Mouse (Mus musculus): Measurements from ENCODE around the gene Myrfl. TPM values are rescaled to one million over a fixed set of nuclear protein-coding genes. Genes with fewer than 3 reads are reported as not detected.

The Myrfl gene
- polyA plus RNA-seq, 1 experiment from 2014 or later, result 0.19 TPM

GRCm38 (mm10) chr10:116771215-116771935 is 125.3 kb downstream of the Myrfl start:
- Histone ChIP-seq H3K36me3 (no peaks in the 10 kb centered on the region), H3K27me3 (no peaks in the 10 kb centered on the region), H3K9me3 (no peaks in the 10 kb centered on the region), H3K4me2 (no peak overlapping the region), H3K4me1 (peaks cover 16% of the 10 kb centered on the region), H3K4me3 (no peak overlapping the region), H3K9ac (no peak overlapping the region), H3K27ac (no peak overlapping the region)
- WGBS, result 60% methylated on average over 21 of the region's 21 CpGs
- ATAC-seq (ENCODE audit: insufficient number of reproducible peaks, low FRiP score, low TSS enrichment, low read depth), result no peak

GRCm38 (mm10) chr10:116768642-116769041 is 128.1 kb downstream of the Myrfl start:
- H3K9me3 ChIP-seq, result no peaks in the 10 kb centered on the region
- peaks cover 16% of the 10 kb centered on the region for H3K4me1 ChIP-seq
- no peaks in the 10 kb centered on the region for H3K36me3 ChIP-seq
- no peaks in the 10 kb centered on the region for H3K27me3 ChIP-seq
- 44% methylated on average over 13 of the region's 13 CpGs for WGBS
- H3K9ac ChIP-seq, result no peak overlapping the region
- ATAC-seq (ENCODE audit: insufficient number of reproducible peaks, low FRiP score, low TSS enrichment, low read depth), result no peak
- no peak overlapping the region for H3K4me3 ChIP-seq
- no peak overlapping the region for H3K27ac ChIP-seq
- H3K4me2 ChIP-seq, result no peak overlapping the region

GRCm38 (mm10) chr10:116766525-116766924 is 130.2 kb downstream of the Myrfl start:
- Histone ChIP-seq H3K27ac (no peak overlapping the region), H3K9ac (no peak overlapping the region), H3K9me3 (no peaks in the 10 kb centered on the region), H3K36me3 (no peaks in the 10 kb centered on the region), H3K27me3 (no peaks in the 10 kb centered on the region), H3K4me3 (no peak overlapping the region), H3K4me2 (no peak overlapping the region), H3K4me1 (peaks cover 14% of the 10 kb centered on the region)
- no peak for ATAC-seq (ENCODE audit: insufficient number of reproducible peaks, low FRiP score, low TSS enrichment, low read depth)
- WGBS, result 67% methylated on average over 6 of the region's 6 CpGs

- ATAC-seq (ENCODE audit: insufficient number of reproducible peaks, low FRiP score, low TSS enrichment, low read depth), result no peak
- Histone ChIP-seq H3K9me3 (no peaks in the 10 kb centered on the region), H3K27ac (peak overlapping the region; percentile 57; the same call in 1 of the 2 replicates), H3K36me3 (no peaks in the 10 kb centered on the region), H3K4me1 (peaks cover 16% of the 10 kb centered on the region), H3K27me3 (no peaks in the 10 kb centered on the region), H3K4me2 (peak overlapping the region; percentile 26; the same call in 1 of the 2 replicates), H3K4me3 (no peak overlapping the region), H3K9ac (no peak overlapping the region)
- WGBS, result 44% methylated on average over 4 of the region's 4 CpGs
Measured at GRCm38 (mm10) chr10:116761476-116762068, 135.1 kb downstream of the Myrfl start.

GRCm38 (mm10) chr10:116760561-116760960 is 136.2 kb downstream of the Myrfl start:
- peak overlapping the region; percentile 57 for H3K27ac ChIP-seq
- H3K9me3 ChIP-seq, result no peaks in the 10 kb centered on the region
- peak; percentile 40; the same call in 1 of the 2 replicates for ATAC-seq (ENCODE audit: insufficient number of reproducible peaks, low FRiP score, low TSS enrichment, low read depth)
- no peak overlapping the region for H3K9ac ChIP-seq
- WGBS, result 29% methylated on average over 14 of the region's 14 CpGs
- H3K27me3 ChIP-seq, result no peaks in the 10 kb centered on the region
- no peaks in the 10 kb centered on the region for H3K36me3 ChIP-seq
- peaks cover 25% of the 10 kb centered on the region for H3K4me1 ChIP-seq
- peak overlapping the region; percentile 26; the same call in 1 of the 2 replicates for H3K4me2 ChIP-seq
- no peak overlapping the region for H3K4me3 ChIP-seq

GRCm38 (mm10) chr10:116759816-116760215 is 136.9 kb downstream of the Myrfl start:
- Histone ChIP-seq H3K27me3 (no peaks in the 10 kb centered on the region), H3K4me1 (peaks cover 25% of the 10 kb centered on the region), H3K27ac (no peak overlapping the region), H3K9me3 (no peaks in the 10 kb centered on the region), H3K4me2 (no peak overlapping the region), H3K9ac (no peak overlapping the region), H3K4me3 (no peak overlapping the region), H3K36me3 (no peaks in the 10 kb centered on the region)
- WGBS, result 81% methylated on average over 4 of the region's 4 CpGs
- ATAC-seq (ENCODE audit: insufficient number of reproducible peaks, low FRiP score, low TSS enrichment, low read depth), result no peak

- H3K27me3 ChIP-seq, result no peaks in the 10 kb centered on the region
- 19% methylated on average over 10 of the region's 10 CpGs for WGBS
- H3K4me1 ChIP-seq, result peaks cover 19% of the 10 kb centered on the region
- no peak overlapping the region for H3K9ac ChIP-seq
- no peak for ATAC-seq (ENCODE audit: insufficient number of reproducible peaks, low FRiP score, low TSS enrichment, low read depth)
- H3K9me3 ChIP-seq, result no peaks in the 10 kb centered on the region
- peak overlapping the region; percentile 47 for H3K27ac ChIP-seq
- H3K36me3 ChIP-seq, result no peaks in the 10 kb centered on the region
- H3K4me2 ChIP-seq, result no peak overlapping the region
- H3K4me3 ChIP-seq, result no peak overlapping the region
Measured at GRCm38 (mm10) chr10:116755881-116756581, 140.7 kb downstream of the Myrfl start.

- ATAC-seq (ENCODE audit: insufficient number of reproducible peaks, low FRiP score, low TSS enrichment, low read depth), result no peak
- Histone ChIP-seq H3K9me3 (no peaks in the 10 kb centered on the region), H3K4me1 (peaks cover 18% of the 10 kb centered on the region), H3K27ac (no peak overlapping the region), H3K4me2 (no peak overlapping the region), H3K9ac (no peak overlapping the region), H3K4me3 (no peak overlapping the region), H3K36me3 (no peaks in the 10 kb centered on the region), H3K27me3 (no peaks in the 10 kb centered on the region)
- WGBS, result 78% methylated on average over 11 of the region's 11 CpGs
Measured at GRCm38 (mm10) chr10:116754940-116755339, 141.8 kb downstream of the Myrfl start.

- Histone ChIP-seq H3K4me2 (no peak overlapping the region), H3K4me1 (peaks cover 11% of the 10 kb centered on the region; the same call in 1 of the 2 replicates), H3K36me3 (no peaks in the 10 kb centered on the region), H3K9ac (no peak overlapping the region), H3K27ac (peak overlapping the region; percentile 18; the same call in 1 of the 2 replicates), H3K9me3 (no peaks in the 10 kb centered on the region), H3K4me3 (no peak overlapping the region), H3K27me3 (no peaks in the 10 kb centered on the region)
- WGBS, result 38% methylated on average over 14 of the region's 14 CpGs
- no peak for ATAC-seq (ENCODE audit: insufficient number of reproducible peaks, low FRiP score, low TSS enrichment, low read depth)
Measured at GRCm38 (mm10) chr10:116750895-116751294, 145.8 kb downstream of the Myrfl start.

GRCm38 (mm10) chr10:116750062-116750461 is 146.7 kb downstream of the Myrfl start:
- Histone ChIP-seq H3K4me3 (no peak overlapping the region), H3K4me2 (no peak overlapping the region), H3K36me3 (no peaks in the 10 kb centered on the region), H3K27me3 (no peaks in the 10 kb centered on the region), H3K9ac (no peak overlapping the region), H3K27ac (peak overlapping the region; percentile 65; the same call in 1 of the 2 replicates), H3K4me1 (peaks cover 8% of the 10 kb centered on the region; the same call in 1 of the 2 replicates), H3K9me3 (no peaks in the 10 kb centered on the region)
- no peak for ATAC-seq (ENCODE audit: insufficient number of reproducible peaks, low FRiP score, low TSS enrichment, low read depth)
- 71% methylated on average over 6 of the region's 6 CpGs for WGBS

- no peaks in the 10 kb centered on the region for H3K27me3 ChIP-seq
- peaks cover 8% of the 10 kb centered on the region; the same call in 1 of the 2 replicates for H3K4me1 ChIP-seq
- 79% methylated on average over 4 of the region's 4 CpGs for whole genome bisulfite sequencing
- H3K4me2 ChIP-seq, result no peak overlapping the region
- no peaks in the 10 kb centered on the region for H3K36me3 ChIP-seq
- H3K27ac ChIP-seq, result no peak overlapping the region
- H3K4me3 ChIP-seq, result no peak overlapping the region
- no peaks in the 10 kb centered on the region for H3K9me3 ChIP-seq
- no peak for ATAC-seq (ENCODE audit: insufficient number of reproducible peaks, low FRiP score, low TSS enrichment, low read depth)
- H3K9ac ChIP-seq, result no peak overlapping the region
Measured at GRCm38 (mm10) chr10:116748681-116749080, 148.0 kb downstream of the Myrfl start.

Measured in limb, embryonic 15.5 days (tissue).